Mouse (Mus musculus) heart, postnatal 25 days (tissue): Measurements from ENCODE around the gene Atg3. TPM values are rescaled to one million over a fixed set of nuclear protein-coding genes. Genes with fewer than 3 reads are reported as not detected.
A peak's percentile ranks its signal among the peaks of the same experiment; 100 is the strongest.

Experiments used
- DNase-seq: peaks from one replicate; pipeline ENCODE4 v3.0.0; 2022; ENCODE audit warnings: low spot score
- intact Hi-C: fragments of 180-260 bp; cut with DNase I; formaldehyde crosslinking; loops from one replicate; pipeline ENCODE4 v1.15.1; 2025
- total RNA-seq, 2 experiments: library from RNA; stranded (reverse); gene quantifications; 2 replicates each; pipeline ENCODE4 v1.2.3; 2021

Gene Atg3
- total RNA-seq, 2 experiments from 2014 or later: 19.1 to 22.1 TPM

DNA sequence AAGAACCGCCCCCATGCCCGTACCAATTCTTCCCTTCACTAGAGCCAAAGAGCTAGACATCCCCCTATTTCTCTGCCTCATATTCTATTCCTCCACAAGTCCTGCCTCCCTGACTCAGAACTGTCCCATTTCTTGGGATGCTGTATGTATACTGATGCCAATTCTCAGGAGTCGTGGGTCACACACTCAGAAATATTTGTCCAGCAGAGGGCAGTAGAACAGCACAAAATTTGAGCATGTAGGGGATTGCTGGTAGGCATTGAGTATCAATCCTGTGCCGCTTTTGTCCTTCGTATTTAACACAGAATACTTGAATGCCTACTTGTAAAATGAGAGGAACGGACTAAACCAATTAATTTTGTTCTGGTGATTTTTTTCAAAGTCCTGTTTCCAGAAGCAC is 38.2 kb downstream of the Atg3 start:
- peak; percentile 24 for DNase-seq
- intact Hi-C loops: loop anchor here (2.0 to 5.0 kb wide), 4 partner anchors 85 to 434 kb away; no protein-coding TSS in a partner anchor

DNA sequence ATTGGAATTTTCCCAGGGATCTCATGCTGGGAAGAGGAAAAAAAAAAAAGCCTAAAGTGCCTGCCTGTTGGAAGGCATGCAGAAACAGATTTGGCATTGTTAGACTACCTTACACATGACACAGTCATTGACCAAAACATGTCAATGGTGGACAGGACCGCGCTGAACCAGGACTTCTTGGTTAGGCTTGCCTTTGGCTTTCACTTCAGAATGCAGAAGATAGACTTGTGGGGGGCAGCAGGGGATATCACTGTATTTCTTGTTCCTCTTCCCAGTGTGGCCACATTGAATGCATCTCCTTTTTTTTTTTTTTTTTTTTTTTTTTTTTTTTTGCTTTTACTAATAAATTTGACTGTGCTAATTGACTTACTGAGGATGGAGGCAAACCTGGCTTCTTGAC is 42.8 kb downstream of the Atg3 start:
- DNase-seq: no peak
- intact Hi-C loops: no loop called here

DNA sequence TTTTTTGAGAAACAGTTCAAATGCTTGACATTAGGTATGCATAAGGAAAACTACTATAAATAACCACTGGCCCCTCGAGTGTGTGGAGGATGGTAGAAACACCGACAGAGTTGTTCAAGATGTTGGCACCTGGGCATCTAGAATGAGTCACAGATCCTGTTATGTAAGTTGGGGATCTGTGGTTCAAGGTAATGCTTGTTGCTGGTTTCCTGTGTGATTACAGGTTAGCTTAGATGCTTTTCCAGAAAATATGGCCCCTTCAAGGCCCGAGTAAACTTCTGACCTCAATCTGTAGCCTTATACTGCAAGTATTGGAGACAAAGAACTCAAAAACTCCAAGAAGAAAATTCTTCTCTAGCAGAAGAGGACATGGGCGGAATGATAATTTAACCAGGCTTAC is 45.9 kb downstream of the Atg3 start:
- intact Hi-C loops: no loop called here
- no peak for DNase-seq

DNA sequence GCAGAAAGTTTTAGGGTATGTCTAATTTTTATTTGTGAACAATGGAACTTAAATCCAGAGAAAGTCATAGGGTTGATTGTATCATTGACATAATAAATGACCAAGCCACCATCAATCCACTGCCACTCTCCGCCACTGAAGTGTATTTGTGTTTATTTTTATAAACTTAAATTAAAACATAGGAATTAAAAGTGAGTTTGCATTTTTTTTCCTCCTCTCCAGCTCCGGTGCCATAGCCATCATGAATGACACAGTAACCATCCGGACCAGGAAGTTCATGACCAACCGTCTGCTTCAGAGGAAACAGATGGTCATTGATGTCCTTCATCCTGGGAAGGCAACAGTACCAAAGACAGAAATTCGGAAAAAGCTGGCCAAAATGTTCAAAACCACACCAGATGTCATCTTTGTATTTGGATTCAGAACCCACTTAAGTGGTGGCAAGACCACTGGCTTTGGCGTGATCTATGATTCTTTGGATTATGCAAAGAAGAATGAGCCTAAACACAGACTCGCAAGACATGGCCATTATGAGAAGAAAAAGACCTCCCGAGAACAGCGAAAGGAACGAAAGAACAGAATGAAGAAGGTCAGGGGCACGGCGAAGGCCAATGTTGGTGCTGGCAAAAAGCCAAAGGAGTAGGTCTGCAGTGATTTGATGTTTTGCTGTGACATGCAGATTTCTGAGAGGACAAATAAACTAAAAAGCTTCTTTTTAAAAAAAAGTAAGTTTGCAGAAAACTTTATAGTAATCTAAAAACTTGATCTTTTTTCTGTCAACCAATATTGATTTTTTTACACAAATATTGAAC is 46.5 kb downstream of the Atg3 start:
- intact Hi-C loops: no loop called here
- DNase-seq: no peak

DNA sequence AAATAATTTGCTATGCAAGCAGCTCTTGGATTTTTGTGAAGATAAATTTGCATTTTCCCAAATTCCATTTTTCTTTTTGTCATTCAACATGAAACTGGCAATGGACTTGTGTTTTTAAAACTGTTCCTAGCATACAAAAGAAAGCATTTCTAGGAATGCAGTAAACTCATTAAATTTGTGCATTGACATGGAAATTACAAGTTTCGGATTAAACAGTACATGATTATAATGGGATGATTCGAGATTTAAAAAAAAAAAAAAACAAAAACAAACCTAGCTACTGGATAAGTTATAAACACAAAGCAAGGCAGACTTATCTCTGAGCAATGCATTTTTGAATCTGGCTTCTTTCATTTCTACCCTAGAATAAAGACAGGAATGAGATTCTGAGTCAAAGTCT is 63.4 kb downstream of the Atg3 start:
- DNase-seq: no peak
- intact Hi-C loops: no loop called here

DNA sequence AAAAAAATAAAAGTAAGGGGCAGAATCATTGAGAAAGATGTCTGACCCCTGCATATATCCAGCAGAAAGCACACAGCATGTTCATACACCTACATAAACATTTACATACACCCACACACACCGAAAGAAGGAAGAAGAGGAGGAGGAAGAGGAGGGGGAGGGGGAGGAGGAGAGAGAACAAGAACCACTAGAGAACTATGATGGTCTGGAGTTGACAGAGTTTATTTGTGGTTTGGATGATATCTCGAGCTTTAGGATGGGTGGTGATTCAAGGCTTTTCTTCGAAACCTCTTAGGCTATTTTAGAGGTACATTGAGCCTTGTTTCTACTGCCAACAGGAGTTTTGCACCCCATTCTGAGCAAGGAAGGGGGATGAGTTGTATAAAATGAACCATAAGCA is 64.2 kb downstream of the Atg3 start:
- no peak for DNase-seq
- intact Hi-C loops: no loop called here

DNA sequence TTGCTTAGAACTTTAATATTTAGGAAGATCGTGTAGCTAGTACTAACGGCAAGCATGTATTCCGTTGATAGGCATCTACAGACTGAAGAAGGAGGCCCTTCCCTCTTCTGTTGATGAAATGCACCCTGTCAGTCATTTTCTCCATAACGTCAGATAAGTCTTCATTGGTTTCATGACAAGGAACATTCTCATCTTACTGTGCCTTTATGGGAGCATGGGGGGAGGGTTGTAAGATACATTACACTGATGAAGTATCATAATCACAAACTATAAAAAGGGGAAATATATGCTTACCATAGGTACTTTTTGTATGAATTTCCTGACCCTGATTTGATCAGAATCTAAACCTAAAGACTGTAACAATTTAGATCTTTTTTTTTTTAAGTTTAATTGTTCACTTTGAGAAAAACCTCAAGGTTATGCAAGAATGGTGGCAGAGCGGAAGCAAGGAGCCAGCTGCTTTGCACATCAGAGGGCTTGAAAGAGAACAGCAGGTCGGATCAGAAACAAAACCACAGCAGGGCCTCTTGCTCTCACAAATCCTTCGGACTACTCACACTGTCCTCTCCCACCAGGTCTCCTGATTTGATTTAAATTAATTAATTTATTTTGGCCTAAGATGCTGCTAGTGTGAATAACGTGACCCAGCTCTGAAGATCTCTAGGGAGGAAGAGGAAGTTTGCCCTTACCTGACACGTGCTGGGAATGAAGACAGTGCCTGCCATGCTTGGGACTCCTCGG is 65.2 kb downstream of the Atg3 start, which contains the start of gene Btla:
Gene Btla (plus strand): TSS at position 668 of the 741 bp plus-strand sequence.
- intact Hi-C loops: no loop called here
- DNase-seq: no peak

DNA sequence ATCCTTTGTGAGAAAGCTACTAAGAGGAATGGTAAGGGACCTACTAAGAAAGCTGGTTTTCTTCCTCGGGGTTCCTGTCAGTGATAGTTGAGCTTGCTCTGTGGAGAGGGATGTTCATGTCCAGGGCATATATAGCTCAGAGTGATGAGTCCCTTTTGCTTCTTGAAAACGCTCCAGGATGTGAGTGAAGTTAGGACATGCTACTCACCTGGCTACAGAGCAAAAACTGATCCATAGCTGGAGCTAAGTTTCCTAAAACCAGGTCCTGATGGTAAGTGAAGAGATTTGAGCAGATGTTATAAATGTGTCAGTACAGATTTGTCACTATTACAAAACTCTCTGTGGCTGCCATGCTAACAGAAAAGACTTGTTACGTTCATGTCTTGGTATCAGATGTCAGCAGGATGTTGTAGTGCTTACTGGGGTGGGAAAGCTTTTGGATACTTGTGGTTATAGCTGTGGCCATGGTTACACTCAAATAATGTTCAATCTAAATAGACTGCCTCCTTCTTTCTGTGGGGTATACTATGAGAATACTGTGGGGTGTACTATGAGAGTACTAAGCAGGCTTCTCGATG is 65.9 kb downstream of the Atg3 start:
- intact Hi-C loops: no loop called here
- DNase-seq: no peak

DNA sequence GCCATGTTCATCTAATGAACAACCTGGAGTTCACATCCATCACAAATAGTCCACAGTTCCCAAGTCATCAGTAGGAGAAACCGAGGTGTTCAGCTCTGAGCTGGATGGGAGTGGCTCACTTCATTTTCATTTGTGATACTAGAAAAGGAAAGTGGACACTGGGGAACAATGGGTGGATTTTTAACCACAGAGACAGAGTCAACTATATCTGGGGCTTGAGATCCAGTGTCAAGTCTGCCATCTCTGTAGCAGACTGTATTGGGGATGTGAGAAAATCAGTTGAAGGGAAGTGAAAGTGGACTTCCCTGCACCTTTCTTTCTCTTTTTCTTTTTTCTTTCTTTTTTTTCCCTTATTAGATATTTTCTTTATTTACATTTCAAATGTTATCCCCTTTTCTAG is 68.4 kb downstream of the Atg3 start:
- intact Hi-C loops: no loop called here
- DNase-seq: no peak

DNA sequence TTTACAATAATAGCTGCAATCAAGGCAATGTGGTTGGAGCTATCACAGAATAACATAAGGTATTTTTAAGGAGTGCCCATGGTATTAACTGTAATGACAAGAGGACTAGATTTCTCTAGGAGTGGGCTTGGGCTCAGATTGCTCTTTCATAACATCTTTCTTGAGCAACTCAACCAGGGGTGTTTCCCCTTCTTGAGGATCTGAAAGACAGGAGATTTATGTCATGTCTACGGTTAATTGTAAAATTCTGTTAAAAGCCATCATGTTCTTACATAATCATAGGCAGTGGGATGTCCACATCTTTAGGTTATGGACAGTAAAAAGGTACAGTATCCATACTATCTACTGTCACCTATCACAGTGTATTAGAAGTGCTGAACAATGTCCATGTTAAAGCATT is 72.7 kb downstream of the Atg3 start:
- intact Hi-C loops: no loop called here
- no peak for DNase-seq

DNA sequence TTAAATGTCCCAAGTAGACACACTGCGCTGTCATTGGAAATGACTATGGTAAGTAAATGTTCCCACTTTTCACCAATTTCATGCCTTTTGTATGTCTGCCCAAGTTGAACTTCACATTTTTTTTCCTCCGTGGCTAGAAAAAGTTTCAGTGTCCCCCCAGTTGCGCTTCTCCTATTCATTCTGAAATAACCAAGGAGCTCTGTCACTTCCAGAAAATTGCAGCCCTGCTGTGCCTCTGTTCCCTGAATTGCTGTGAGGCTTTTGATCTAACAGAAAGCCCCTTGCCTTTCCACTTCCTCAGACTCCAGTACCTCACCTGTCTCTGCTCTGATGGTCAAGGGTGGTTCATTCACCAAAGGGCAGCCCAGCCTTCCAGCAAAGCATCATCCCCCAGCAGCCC is 74.4 kb downstream of the Atg3 start:
- DNase-seq: no peak
- intact Hi-C loops: no loop called here

Other genes with a start within 250 kb of the Atg3 start
- gene Cd200r3, start 215.1 kb upstream of the Atg3 start, total RNA-seq: not detected
- gene Ccdc80, start 65.4 kb upstream of the Atg3 start, total RNA-seq: 10 to 100 TPM; 83.0 to 90.7 TPM
- 10 to 100 TPM; 10.9 to 11.0 TPM for gene Slc35a5, start 79 bp upstream of the Atg3 start, total RNA-seq
- under 1 TPM; 0.23 to 0.53 TPM for gene Btla, start 65.5 kb downstream of the Atg3 start, total RNA-seq